In genomic region chr7:46796779-46797178, GRCm38 (mm10) we compare ENCODE assay signal across 8 mouse cellular contexts. TPM values are rescaled to one million over a fixed set of nuclear protein-coding genes. Genes with fewer than 3 reads are reported as not detected.
DNase-seq lines count a peak whose midpoint lies in the region; ATAC-seq lines count a peak whose summit lies in the region.

No protein-coding gene starts in this region.

- H3K36me3 ChIP-seq in erythroblast, embryonic 14.5 days (ENCODE audit: control insufficient read depth), result peaks cover 30% of the 10 kb centered on the region
- H3K36me3 ChIP-seq in forebrain, embryonic 12.5 days (replicated peaks), result peaks cover 18% of the 10 kb centered on the region
- H3K36me3 ChIP-seq in liver, embryonic 13.5 days, result peaks cover 32% of the 10 kb centered on the region

- ATAC-seq in erythroblast, adult 5-6 weeks (replicated peaks; ENCODE audit: low FRiP score, poor library complexity, severe bottlenecking), result no peak
- ATAC-seq in forebrain, embryonic 12.5 days (ENCODE audit: low FRiP score), result no peak
- no peak for ATAC-seq in liver, embryonic 13.5 days (ENCODE audit: low read depth)

- no peak overlapping the region for H3K27ac ChIP-seq in forebrain, embryonic 12.5 days
- no peak overlapping the region for H3K27ac ChIP-seq in liver, embryonic 13.5 days

- no peaks in the 10 kb centered on the region for H3K27me3 ChIP-seq in erythroblast, embryonic 14.5 days (ENCODE audit: control insufficient read depth)
- no peaks in the 10 kb centered on the region for H3K27me3 ChIP-seq in forebrain, embryonic 12.5 days
- no peaks in the 10 kb centered on the region for H3K27me3 ChIP-seq in liver, embryonic 13.5 days

- H3K9ac ChIP-seq in forebrain, embryonic 12.5 days, result peak overlapping the region; percentile 95
- peak overlapping the region; percentile 88 for H3K9ac ChIP-seq in liver, embryonic 13.5 days

- WGBS in forebrain, embryonic 12.5 days, result 66% methylated on average over 6 of the region's 6 CpGs
- 22% methylated on average over 6 of the region's 6 CpGs for WGBS in liver, embryonic 13.5 days (ENCODE audit: insufficient replicate concordance)

- peak overlapping the region; percentile 70 for H3K4me3 ChIP-seq in erythroblast, embryonic 14.5 days (replicated peaks)
- H3K4me3 ChIP-seq in forebrain, embryonic 12.5 days (replicated peaks), result peak overlapping the region; percentile 97
- peak overlapping the region; percentile 89 for H3K4me3 ChIP-seq in liver, embryonic 13.5 days (replicated peaks)

- peak overlapping the region; percentile 92 for H3K4me2 ChIP-seq in forebrain, embryonic 12.5 days
- peak overlapping the region; percentile 91 for H3K4me2 ChIP-seq in liver, embryonic 13.5 days

- peaks cover 32% of the 10 kb centered on the region for H3K4me1 ChIP-seq in erythroblast, embryonic 14.5 days (ENCODE audit: control insufficient read depth)
- H3K4me1 ChIP-seq in forebrain, embryonic 12.5 days, result peaks cover 28% of the 10 kb centered on the region
- H3K4me1 ChIP-seq in liver, embryonic 13.5 days (replicated peaks), result peaks cover 46% of the 10 kb centered on the region

- H3K9me3 ChIP-seq in erythroblast, embryonic 14.5 days (ENCODE audit: control insufficient read depth, low read length), result no peaks in the 10 kb centered on the region
- H3K9me3 ChIP-seq in forebrain, embryonic 12.5 days, result no peaks in the 10 kb centered on the region
- H3K9me3 ChIP-seq in liver, embryonic 13.5 days (replicated peaks), result no peaks in the 10 kb centered on the region

- peak; percentile 30 for DNase-seq in A20 (ENCODE audit: low read depth, low spot score)
- no peak for DNase-seq in liver, embryonic 13.5 days
- DNase-seq in spleen, postnatal 14 days (ENCODE audit: low spot score in 2 of 2), result no peak
- no peak for DNase-seq in gastrocnemius, postnatal 4 days (ENCODE audit: low spot score in 2 of 2)
- DNase-seq in layer of hippocampus, adult 9-11 months, result no peak

RNA-seq across cellular contexts. Expression of gene Gtf2h1, which starts 0.9 kb away (rescaled TPM):
- polyA plus RNA-seq in erythroblast, embryonic 14.5 days (2012), result 0.99 and 1.7 TPM in 2 replicates
- 11.3 and 21.3 TPM in 2 replicates for total RNA-seq in erythroblast, adult 5-6 weeks (2015; ENCODE audit: low replicate concordance)
- total RNA-seq in erythroblast, adult 5-6 weeks (2017; ENCODE audit: low replicate concordance), result 15.8 and 19.5 TPM in 2 replicates
- polyA plus RNA-seq in forebrain, embryonic 12.5 days (2016; fragmentation: Nextera tagmentation; extraction: Ambion mirVana), result 52.6 and 55.4 TPM in 2 replicates
- 42.2 and 53.1 TPM in 2 replicates for polyA plus RNA-seq in liver, embryonic 13.5 days (2015; fragmentation: Nextera tagmentation; extraction: Ambion mirVana)
- total RNA-seq in gastrocnemius, postnatal 4 days (2021), result 10 to 100 TPM; 31.0 to 40.2 TPM

RNA-seq across cellular contexts. Expression of gene Hps5, which starts 0.9 kb away (rescaled TPM):
- 0.09 TPM in 2 replicates for polyA plus RNA-seq in erythroblast, embryonic 14.5 days (2012)
- 13.0 and 16.5 TPM in 2 replicates for total RNA-seq in erythroblast, adult 5-6 weeks (2015; ENCODE audit: low replicate concordance)
- 4.7 and 10.7 TPM in 2 replicates for total RNA-seq in erythroblast, adult 5-6 weeks (2017; ENCODE audit: low replicate concordance)
- 23.9 and 25.3 TPM in 2 replicates for polyA plus RNA-seq in forebrain, embryonic 12.5 days (2016; fragmentation: Nextera tagmentation; extraction: Ambion mirVana)
- polyA plus RNA-seq in liver, embryonic 13.5 days (2015; fragmentation: Nextera tagmentation; extraction: Ambion mirVana), result 5.8 and 8.2 TPM in 2 replicates
- total RNA-seq in gastrocnemius, postnatal 4 days (2021), result 10 to 100 TPM; 14.8 to 18.4 TPM

RNA-seq across cellular contexts. Expression of gene Ldha, which starts 44.5 kb away (rescaled TPM):
- 12.0 and 18.0 TPM in 2 replicates for polyA plus RNA-seq in erythroblast, embryonic 14.5 days (2012)
- total RNA-seq in erythroblast, adult 5-6 weeks (2015; ENCODE audit: low replicate concordance), result 108 and 109 TPM in 2 replicates
- total RNA-seq in erythroblast, adult 5-6 weeks (2017; ENCODE audit: low replicate concordance), result 53.0 and 92.1 TPM in 2 replicates
- polyA plus RNA-seq in forebrain, embryonic 12.5 days (2016; fragmentation: Nextera tagmentation; extraction: Ambion mirVana), result 1,021 and 1,078 TPM in 2 replicates
- polyA plus RNA-seq in liver, embryonic 13.5 days (2015; fragmentation: Nextera tagmentation; extraction: Ambion mirVana), result 1,268 and 1,277 TPM in 2 replicates
- 1,000 to 10,000 TPM; 1,563 to 1,575 TPM for total RNA-seq in gastrocnemius, postnatal 4 days (2021)

RNA-seq across cellular contexts. Expression of gene Saa2, which starts 45.2 kb away (rescaled TPM):
- not detected in 2 replicates for polyA plus RNA-seq in erythroblast, embryonic 14.5 days (2012)
- total RNA-seq in erythroblast, adult 5-6 weeks (2015; ENCODE audit: low replicate concordance), result not detected in 2 replicates
- not detected in 2 replicates for total RNA-seq in erythroblast, adult 5-6 weeks (2017; ENCODE audit: low replicate concordance)
- not detected in 2 replicates for polyA plus RNA-seq in forebrain, embryonic 12.5 days (2016; fragmentation: Nextera tagmentation; extraction: Ambion mirVana)
- polyA plus RNA-seq in liver, embryonic 13.5 days (2015; fragmentation: Nextera tagmentation; extraction: Ambion mirVana), result not detected in 2 replicates
- not detected for total RNA-seq in gastrocnemius, postnatal 4 days (2021)

RNA-seq across cellular contexts. Expression of gene Saa1, which starts 54.0 kb away (rescaled TPM):
- not detected in 2 replicates for polyA plus RNA-seq in erythroblast, embryonic 14.5 days (2012)
- not detected in 2 replicates for total RNA-seq in erythroblast, adult 5-6 weeks (2015; ENCODE audit: low replicate concordance)
- not detected in 2 replicates for total RNA-seq in erythroblast, adult 5-6 weeks (2017; ENCODE audit: low replicate concordance)
- polyA plus RNA-seq in forebrain, embryonic 12.5 days (2016; fragmentation: Nextera tagmentation; extraction: Ambion mirVana), result not detected in 2 replicates
- 0.23 TPM in 1 of 2 replicates, not detected in the other for polyA plus RNA-seq in liver, embryonic 13.5 days (2015; fragmentation: Nextera tagmentation; extraction: Ambion mirVana)
- not detected for total RNA-seq in gastrocnemius, postnatal 4 days (2021)

Comparison
In these comparisons a context has a peak if more than half of its experiments do, and no peak if none do; other contexts are left out.
1. RNA of gene Gtf2h1, which starts 0.9 kb away (polyA plus RNA-seq): 52.6 to 55.4 TPM in forebrain, embryonic 12.5 days and 42.2 to 53.1 TPM in liver, embryonic 13.5 days; 0.99 to 1.7 TPM in erythroblast, embryonic 14.5 days; every median in the first group is over 10 times any median in the second.
2. RNA of gene Ldha, which starts 44.5 kb away (polyA plus RNA-seq): 1,268 to 1,277 TPM in liver, embryonic 13.5 days and 1,021 to 1,078 TPM in forebrain, embryonic 12.5 days; 12.0 to 18.0 TPM in erythroblast, embryonic 14.5 days; every median in the first group is over 10 times any median in the second.
3. Peak in every context shown above with its lines, with median percentiles within 50 percentile points of each other: H3K4me3 ChIP-seq.